In the genomic region with DNA sequence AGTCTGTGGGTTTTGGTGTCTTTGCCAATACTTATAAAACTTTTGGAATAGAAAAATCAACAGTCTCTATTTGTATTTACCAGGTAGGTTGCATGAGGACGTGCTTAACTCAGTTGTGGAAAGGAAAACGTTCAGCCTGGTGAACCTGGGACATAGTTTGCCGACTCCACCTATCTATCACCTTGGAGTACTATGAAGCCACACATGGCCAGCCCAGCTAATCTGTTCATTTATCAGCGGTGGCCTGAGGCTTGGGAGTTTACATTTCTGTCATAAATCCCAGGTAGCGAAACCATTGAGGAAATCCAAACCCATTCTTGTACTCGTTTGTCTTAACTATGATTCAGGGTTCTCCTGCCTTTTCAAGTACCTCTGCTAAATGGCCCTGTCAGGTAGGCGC, we compare ENCODE assay signal across 8 mouse cellular contexts. TPM values are rescaled to one million over a fixed set of nuclear protein-coding genes. Genes with fewer than 3 reads are reported as not detected.
DNase-seq lines count a peak whose midpoint lies in the region; ATAC-seq and TF ChIP-seq lines count a peak whose summit lies in the region.

A gene (plus strand): TSS at position 318 of the 400 bp plus-strand sequence.

- TF ChIP-seq POLR2A in cortical plate, adult 2 months (IDR thresholded peaks at IDR 0.05; ENCODE audit: extremely low read depth, insufficient read depth, low read length): no peak

- no peak for TF ChIP-seq CTCF in lung, embryonic 14.5 days (IDR thresholded peaks at IDR 0.05; ENCODE audit: low read depth)
- TF ChIP-seq CTCF in cortical plate, adult 2 months (IDR thresholded peaks at IDR 0.05; ENCODE audit: extremely low read depth, insufficient read depth, low read length): no peak

- H3K9ac ChIP-seq in lung, embryonic 14.5 days: peak within 1 kb of the TSS; percentile 76
- H3K9ac ChIP-seq in midbrain, embryonic 14.5 days (replicated peaks; ENCODE audit: low read length): peak within 1 kb of the TSS; percentile 70

- H3K4me1 ChIP-seq in lung, embryonic 14.5 days (ENCODE audit: insufficient read depth): 0 out of 2 replicates have a peak, but pooled peaks cover 6% of the 10 kb centered on the region
- H3K4me1 ChIP-seq in cortical plate, adult 2 months (ENCODE audit: control insufficient read depth, insufficient read depth, low read length): no peaks in the 10 kb centered on the region; the same call in 1 of the 2 replicates
- peaks cover 6% of the 10 kb centered on the region; the same call in 1 of the 2 replicates for H3K4me1 ChIP-seq in heart, embryonic 10.5 days
- H3K4me1 ChIP-seq in midbrain, embryonic 14.5 days (ENCODE audit: control insufficient read depth, insufficient read depth, low read length): 0 out of 2 replicates have a peak, but pooled peaks cover 11% of the 10 kb centered on the region

- H3K4me2 ChIP-seq in lung, embryonic 14.5 days: peak within 1 kb of the TSS; percentile 95
- H3K4me2 ChIP-seq in midbrain, embryonic 14.5 days (ENCODE audit: low read length): peak within 1 kb of the TSS; percentile 97

- no peaks in the 10 kb centered on the region for H3K36me3 ChIP-seq in lung, embryonic 14.5 days (ENCODE audit: insufficient read depth)
- H3K36me3 ChIP-seq in heart, embryonic 10.5 days: no peaks in the 10 kb centered on the region
- no peaks in the 10 kb centered on the region for H3K36me3 ChIP-seq in midbrain, embryonic 14.5 days (ENCODE audit: control insufficient read depth, insufficient read depth, low read length)

- H3K27me3 ChIP-seq in lung, embryonic 14.5 days (ENCODE audit: insufficient read depth, low read length): no peaks in the 10 kb centered on the region
- no peaks in the 10 kb centered on the region for H3K27me3 ChIP-seq in heart, embryonic 10.5 days (ENCODE audit: insufficient read depth, poor library complexity, severe bottlenecking)
- no peaks in the 10 kb centered on the region for H3K27me3 ChIP-seq in midbrain, embryonic 14.5 days (ENCODE audit: control insufficient read depth, insufficient read depth, low read length)

- no peaks in the 10 kb centered on the region; the same call in 1 of the 2 replicates for H3K9me3 ChIP-seq in lung, embryonic 14.5 days (ENCODE audit: low read depth, low read length)
- no peaks in the 10 kb centered on the region for H3K9me3 ChIP-seq in heart, embryonic 10.5 days
- peaks cover 5% of the 10 kb centered on the region for H3K9me3 ChIP-seq in midbrain, embryonic 14.5 days (ENCODE audit: control insufficient read depth, low read length)

- H3K27ac ChIP-seq in lung, embryonic 14.5 days (ENCODE audit: low read depth): peak within 1 kb of the TSS; percentile 50; the same call in 1 of the 2 replicates
- peak within 1 kb of the TSS; percentile 97 for H3K27ac ChIP-seq in cortical plate, adult 2 months (ENCODE audit: insufficient read depth, low read length)
- peak within 1 kb of the TSS; percentile 93 for H3K27ac ChIP-seq in heart, embryonic 10.5 days
- peak within 1 kb of the TSS; percentile 55 for H3K27ac ChIP-seq in midbrain, embryonic 14.5 days (replicated peaks; ENCODE audit: low read depth, low read length)

- 66% methylated on average over 7 of the region's 7 CpGs for WGBS in lung, embryonic 14.5 days
- WGBS in heart, embryonic 10.5 days: 75% methylated on average over 7 of the region's 7 CpGs
- 83% methylated on average over 7 of the region's 7 CpGs for WGBS in midbrain, embryonic 14.5 days

- no peak for DNase-seq in lung, embryonic 14.5 days
- no peak for DNase-seq in lung, postnatal 4 days
- no peak for DNase-seq in heart, embryonic 10.5 days (ENCODE audit: low spot score)
- no peak for DNase-seq in layer of hippocampus, postnatal 25 days (ENCODE audit: extremely low spot score in 1 of 2, low spot score in 1 of 2)
- DNase-seq in midbrain, embryonic 14.5 days: no peak
- no peak for DNase-seq in retina, embryonic 14.5 days (ENCODE audit: low spot score)
- no peak for DNase-seq in thymus, postnatal 14 days

- ATAC-seq in lung, embryonic 14.5 days (ENCODE audit: insufficient read depth): no peak
- no peak for ATAC-seq in midbrain, embryonic 14.5 days (ENCODE audit: low FRiP score, low TSS enrichment)

- H3K4me3 ChIP-seq in lung, embryonic 14.5 days (ENCODE audit: low read depth, low read length): peak within 1 kb of the TSS; percentile 61
- H3K4me3 ChIP-seq in cortical plate, adult 2 months (ENCODE audit: insufficient read depth, low read length): peak within 1 kb of the TSS; percentile 83
- peak within 1 kb of the TSS; percentile 72 for H3K4me3 ChIP-seq in heart, embryonic 10.5 days
- H3K4me3 ChIP-seq in midbrain, embryonic 14.5 days (replicated peaks; ENCODE audit: low read depth, low read length): peak within 1 kb of the TSS; percentile 55

RNA-seq across cellular contexts. Expression of the gene that starts here (rescaled TPM):
- 15.2 and 18.6 TPM in 2 replicates for polyA plus RNA-seq in lung, embryonic 14.5 days (2014; fragmentation: Nextera tagmentation; extraction: Ambion mirVana)
- polyA plus RNA-seq in cortical plate, adult 2 months (2012; rRNA removed): 41.6 and 45.0 TPM in 2 replicates
- polyA plus RNA-seq in heart, embryonic 10.5 days (2016; fragmentation: Nextera tagmentation; extraction: Ambion mirVana): 10.3 and 16.5 TPM in 2 replicates
- 10 to 100 TPM; 31.1 to 32.4 TPM for total RNA-seq in layer of hippocampus, postnatal 25 days (2021)
- 16.6 and 18.7 TPM in 2 replicates for polyA plus RNA-seq in midbrain, embryonic 14.5 days (2014; fragmentation: Nextera tagmentation; extraction: Ambion mirVana)
